Mouse (Mus musculus): ENCODE results near the gene Rnf213. TPM values are rescaled to one million over a fixed set of nuclear protein-coding genes. Genes with fewer than 3 reads are reported as not detected.

Rnf213 gene
- polyA plus RNA-seq, 1 experiment from 2014 or later, result 3.1 TPM

DNA sequence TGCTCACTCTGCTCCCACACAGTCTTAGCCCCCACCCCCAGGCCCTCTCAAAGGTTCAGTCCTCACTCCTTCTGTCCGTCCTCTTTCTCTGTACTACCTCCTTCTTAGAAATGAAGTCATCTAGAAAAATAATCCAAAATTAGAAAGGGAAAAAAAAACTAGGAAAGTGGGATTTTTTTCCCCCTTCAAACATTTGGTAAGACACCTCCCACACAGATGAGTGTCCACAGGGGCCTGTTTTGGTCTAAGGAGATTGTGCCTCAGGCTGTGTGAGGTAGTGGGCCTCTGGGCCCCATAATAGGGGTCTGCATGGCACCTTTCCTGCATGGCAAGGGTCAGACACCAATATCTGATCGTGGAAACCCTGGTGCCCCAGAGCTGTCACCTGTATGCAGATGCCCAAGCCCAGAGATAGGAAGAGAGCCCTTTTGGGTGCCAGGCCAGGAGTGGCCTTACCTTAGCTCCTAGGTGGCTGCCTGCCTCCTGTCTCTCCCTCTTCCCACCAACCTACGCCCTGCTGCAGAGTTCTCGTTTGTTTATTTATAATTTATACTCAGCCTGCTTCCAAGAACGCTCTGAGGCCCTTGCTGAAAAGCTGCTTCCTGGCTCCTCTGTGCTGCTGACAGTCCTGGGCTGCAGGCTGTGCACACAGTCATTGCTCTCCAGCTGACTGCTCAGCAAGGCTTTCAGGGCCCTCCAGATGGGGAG is 127.3 kb downstream of the Rnf213 start:
- peaks cover 7% of the 10 kb centered on the region for H3K4me1 ChIP-seq (replicated peaks)
- H3K27me3 ChIP-seq, result peaks cover 28% of the 10 kb centered on the region
- DNase-seq (no peak), ATAC-seq (ENCODE audit: low read depth) (no peak)
- no peaks in the 10 kb centered on the region for H3K36me3 ChIP-seq
- no peak overlapping the region for H3K4me3 ChIP-seq (replicated peaks)
- no peak overlapping the region for H3K4me2 ChIP-seq
- no peak overlapping the region for H3K9ac ChIP-seq
- WGBS (ENCODE audit: insufficient replicate concordance), result 42% methylated on average over 5 of the region's 5 CpGs
- no peaks in the 10 kb centered on the region for H3K9me3 ChIP-seq (replicated peaks)
- H3K27ac ChIP-seq, result no peak overlapping the region

DNA sequence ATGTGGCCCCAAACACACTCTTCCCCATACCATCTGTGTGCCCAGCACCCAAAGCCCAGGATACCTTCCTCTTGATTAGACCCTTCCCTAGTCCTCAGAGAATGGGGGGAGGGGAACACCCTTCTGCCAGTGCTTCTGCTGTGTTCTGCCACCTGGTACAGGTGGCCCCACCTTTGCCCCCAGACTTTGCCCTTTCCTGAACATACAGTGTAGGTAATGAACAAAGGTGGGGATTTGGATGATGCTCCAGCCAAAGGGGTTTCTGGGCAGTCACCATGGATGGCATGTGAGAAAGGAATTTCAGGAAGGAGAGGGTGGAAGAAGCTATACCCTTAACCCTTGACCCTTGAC is 127.8 kb downstream of the Rnf213 start:
- Histone ChIP-seq H3K27me3 (peaks cover 23% of the 10 kb centered on the region), H3K4me1 (replicated peaks) (peaks cover 7% of the 10 kb centered on the region), H3K9ac (no peak overlapping the region), H3K36me3 (no peaks in the 10 kb centered on the region), H3K9me3 (replicated peaks) (no peaks in the 10 kb centered on the region), H3K4me2 (no peak overlapping the region), H3K27ac (no peak overlapping the region), H3K4me3 (replicated peaks) (no peak overlapping the region)
- no peak for ATAC-seq (ENCODE audit: low read depth)
- no peak for DNase-seq

DNA sequence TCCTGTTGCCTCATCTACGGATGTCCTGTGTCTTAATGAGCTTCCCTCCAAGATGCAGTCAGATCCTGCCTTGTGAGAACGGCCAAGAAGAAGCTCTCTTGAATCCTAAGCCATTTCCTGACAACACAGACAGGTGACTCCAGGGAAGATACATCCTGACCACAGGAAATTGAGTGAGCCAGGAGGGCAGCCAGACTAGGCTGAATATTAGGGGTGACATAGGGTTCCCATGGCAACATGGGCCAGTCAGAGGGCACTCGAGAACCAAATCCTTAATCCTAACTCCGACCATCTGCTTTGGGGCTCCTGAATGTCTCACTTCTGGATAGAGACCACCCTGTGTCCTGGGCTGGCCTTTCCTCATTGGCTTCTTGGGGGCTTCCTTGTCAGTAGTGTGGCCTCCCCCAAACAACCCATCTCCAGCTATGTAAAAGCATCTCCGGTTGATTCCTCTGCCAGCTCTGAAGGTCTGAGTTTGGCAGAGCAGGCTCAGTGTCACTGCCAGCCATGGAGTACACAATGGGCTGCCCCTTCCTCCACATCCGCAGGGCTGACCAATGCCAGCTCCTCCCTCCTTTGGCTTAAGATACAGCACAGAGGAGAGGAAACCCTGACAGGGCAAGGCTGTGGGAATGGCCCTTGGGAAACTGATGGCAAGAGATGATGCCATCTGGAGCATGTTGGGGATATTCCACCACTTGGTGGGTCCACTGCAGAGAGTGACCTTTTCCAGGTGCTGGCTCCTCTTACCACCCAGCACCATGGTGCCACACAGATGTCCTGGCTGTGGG is 129.2 kb downstream of the Rnf213 start:
- Histone ChIP-seq H3K4me3 (replicated peaks) (no peak overlapping the region), H3K27me3 (peaks cover 9% of the 10 kb centered on the region; the same call in 1 of the 2 replicates), H3K27ac (no peak overlapping the region), H3K9ac (no peak overlapping the region), H3K4me2 (no peak overlapping the region), H3K9me3 (replicated peaks) (no peaks in the 10 kb centered on the region), H3K36me3 (no peaks in the 10 kb centered on the region), H3K4me1 (replicated peaks) (peaks cover 7% of the 10 kb centered on the region)
- 59% methylated on average over 6 of the region's 6 CpGs for WGBS (ENCODE audit: insufficient replicate concordance)
- DNase-seq, result no peak
- ATAC-seq (ENCODE audit: low read depth), result no peak

DNA sequence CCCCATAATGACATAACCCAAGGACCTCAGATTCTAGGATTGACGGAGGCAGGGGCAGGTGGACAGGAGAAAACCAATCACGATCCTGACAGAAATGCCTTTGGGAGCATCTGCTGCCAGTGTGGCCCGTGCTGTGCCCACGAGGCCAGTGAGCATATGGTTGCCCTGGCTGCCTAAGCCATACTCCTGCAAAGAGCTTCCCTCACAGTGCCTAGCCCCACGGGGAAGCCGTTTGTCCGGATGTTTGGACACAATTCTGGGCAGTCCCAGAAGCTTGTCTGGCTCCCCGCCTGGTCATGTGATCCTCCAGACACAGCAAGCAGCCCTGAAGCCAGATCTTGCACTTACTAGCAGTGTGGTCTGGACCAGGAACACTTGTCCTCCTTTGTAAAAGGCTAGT is 129.9 kb downstream of the Rnf213 start:
- no peak for DNase-seq
- H3K9me3 ChIP-seq (replicated peaks), result no peaks in the 10 kb centered on the region
- H3K9ac ChIP-seq, result no peak overlapping the region
- WGBS (ENCODE audit: insufficient replicate concordance), result 62% methylated on average over 8 of the region's 8 CpGs
- H3K4me2 ChIP-seq, result no peak overlapping the region
- H3K4me1 ChIP-seq (replicated peaks), result peaks cover 7% of the 10 kb centered on the region
- H3K27me3 ChIP-seq, result peaks cover 3% of the 10 kb centered on the region; the same call in 1 of the 2 replicates
- no peak overlapping the region for H3K4me3 ChIP-seq (replicated peaks)
- no peak overlapping the region for H3K27ac ChIP-seq
- no peaks in the 10 kb centered on the region for H3K36me3 ChIP-seq
- no peak for ATAC-seq (ENCODE audit: low read depth)

DNA sequence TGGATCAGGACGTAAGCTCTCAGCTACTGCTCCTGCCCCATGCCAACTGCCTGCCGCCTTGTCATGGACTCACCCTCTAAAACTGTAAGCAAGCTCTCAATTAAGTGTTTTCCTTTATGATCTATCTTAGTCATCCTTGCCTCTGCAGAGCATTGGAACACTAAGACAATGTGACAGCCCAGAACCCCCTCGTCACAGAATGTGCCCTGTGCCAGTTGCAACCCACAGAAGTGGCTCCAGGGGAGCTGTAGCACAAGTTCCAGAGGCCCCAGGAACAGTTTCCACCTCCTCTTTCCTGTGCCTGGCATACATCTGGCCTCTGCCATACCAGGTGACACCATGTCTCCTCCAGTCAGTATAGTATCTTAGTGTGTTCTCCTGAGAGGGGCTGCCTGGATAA is 130.5 kb downstream of the Rnf213 start:
- peaks cover 7% of the 10 kb centered on the region for H3K4me1 ChIP-seq (replicated peaks)
- no peak overlapping the region for H3K4me2 ChIP-seq
- DNase-seq (no peak), ATAC-seq (ENCODE audit: low read depth) (no peak)
- H3K27ac ChIP-seq, result no peak overlapping the region
- H3K4me3 ChIP-seq (replicated peaks), result no peak overlapping the region
- 68% methylated on average over 3 of the region's 3 CpGs for WGBS (ENCODE audit: insufficient replicate concordance)
- H3K9me3 ChIP-seq (replicated peaks), result no peaks in the 10 kb centered on the region
- H3K9ac ChIP-seq, result no peak overlapping the region
- 0 out of 2 replicates have a peak, but pooled peaks cover under 1% of the 10 kb centered on the region for H3K27me3 ChIP-seq
- H3K36me3 ChIP-seq, result no peaks in the 10 kb centered on the region

DNA sequence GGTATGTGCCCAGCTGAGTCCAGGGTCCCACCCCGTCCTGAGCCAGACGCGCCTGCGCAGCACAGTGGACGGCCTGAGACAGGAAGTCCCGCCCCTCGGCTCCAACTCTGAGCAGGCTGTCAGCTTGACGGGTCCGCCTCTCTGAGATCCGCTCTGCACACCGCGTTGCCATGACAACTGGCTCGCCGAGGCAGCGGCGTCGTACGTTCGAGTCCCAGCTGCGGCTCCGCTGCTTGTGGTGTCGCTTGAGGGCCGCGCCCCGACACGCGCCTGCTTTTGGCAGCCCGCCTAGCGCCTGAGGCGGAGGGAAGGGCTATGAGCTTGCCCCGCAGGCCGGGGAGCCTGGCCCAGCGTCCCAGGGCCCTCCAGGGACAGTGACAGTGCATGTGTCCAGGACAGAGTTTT is 131.6 kb downstream of the Rnf213 start:
- Histone ChIP-seq H3K9ac (peak overlapping the region; percentile 62), H3K4me2 (peak overlapping the region; percentile 73), H3K36me3 (no peaks in the 10 kb centered on the region), H3K4me3 (replicated peaks) (peak overlapping the region; percentile 58), H3K27ac (no peak overlapping the region), H3K4me1 (replicated peaks) (peaks cover 7% of the 10 kb centered on the region), H3K27me3 (no peaks in the 10 kb centered on the region; the same call in 1 of the 2 replicates), H3K9me3 (replicated peaks) (no peaks in the 10 kb centered on the region)
- DNase-seq, result peak; percentile 85
- peak; percentile 96 for ATAC-seq (ENCODE audit: low read depth)
- 2% methylated on average over 33 of the region's 33 CpGs for WGBS (ENCODE audit: insufficient replicate concordance)

DNA sequence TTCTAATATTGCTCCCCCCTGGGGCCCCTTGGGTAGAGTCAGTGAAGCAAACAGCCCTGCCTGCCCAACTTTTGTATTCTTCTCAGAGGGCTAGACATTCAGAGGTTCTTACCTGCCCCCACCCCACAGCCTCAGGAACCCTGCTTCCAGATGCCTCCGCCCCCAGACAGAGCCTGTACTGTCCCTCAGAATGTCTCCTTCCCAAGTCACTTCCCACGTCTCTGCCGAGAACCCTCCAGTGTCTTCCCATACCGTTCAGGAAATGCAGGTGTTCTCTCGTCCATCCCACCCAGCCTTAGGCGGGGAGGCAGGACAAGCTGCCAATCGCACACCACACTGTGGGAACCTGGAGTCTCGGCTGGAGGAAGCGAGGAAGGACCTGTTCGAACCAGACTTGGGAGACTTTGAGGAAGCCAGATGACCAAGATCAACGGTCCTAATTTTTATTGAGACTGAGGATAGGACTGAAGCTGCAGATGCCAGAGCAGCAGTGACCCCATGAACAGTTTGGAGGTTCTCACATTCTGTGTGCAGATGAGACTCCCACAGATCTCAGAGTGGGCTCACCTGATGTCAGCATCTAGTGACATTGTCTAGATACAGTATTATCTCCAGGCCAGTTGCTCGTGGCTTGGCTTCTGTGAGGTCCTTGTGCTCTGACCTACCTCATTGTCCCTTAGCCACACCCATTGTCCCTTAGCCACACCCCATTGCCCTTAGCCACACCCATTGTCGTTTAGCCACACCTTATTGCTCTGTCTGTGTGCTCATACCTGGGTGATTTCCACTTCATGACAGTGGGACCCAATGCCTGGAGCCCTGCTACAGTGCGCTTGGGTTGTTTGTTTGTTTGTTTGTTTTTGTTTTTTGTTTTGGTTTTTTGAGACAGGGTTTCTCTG is 133.4 kb downstream of the Rnf213 start:
- H3K9me3 ChIP-seq (replicated peaks), result no peaks in the 10 kb centered on the region
- H3K4me2 ChIP-seq, result no peak overlapping the region
- no peak overlapping the region for H3K27ac ChIP-seq
- no peaks in the 10 kb centered on the region; the same call in 1 of the 2 replicates for H3K27me3 ChIP-seq
- H3K4me3 ChIP-seq (replicated peaks), result no peak overlapping the region
- no peaks in the 10 kb centered on the region for H3K36me3 ChIP-seq
- no peak overlapping the region for H3K9ac ChIP-seq
- 63% methylated on average over 14 of the region's 14 CpGs for WGBS (ENCODE audit: insufficient replicate concordance)
- H3K4me1 ChIP-seq (replicated peaks), result peaks cover 4% of the 10 kb centered on the region
- DNase-seq, result no peak
- no peak for ATAC-seq (ENCODE audit: low read depth)

DNA sequence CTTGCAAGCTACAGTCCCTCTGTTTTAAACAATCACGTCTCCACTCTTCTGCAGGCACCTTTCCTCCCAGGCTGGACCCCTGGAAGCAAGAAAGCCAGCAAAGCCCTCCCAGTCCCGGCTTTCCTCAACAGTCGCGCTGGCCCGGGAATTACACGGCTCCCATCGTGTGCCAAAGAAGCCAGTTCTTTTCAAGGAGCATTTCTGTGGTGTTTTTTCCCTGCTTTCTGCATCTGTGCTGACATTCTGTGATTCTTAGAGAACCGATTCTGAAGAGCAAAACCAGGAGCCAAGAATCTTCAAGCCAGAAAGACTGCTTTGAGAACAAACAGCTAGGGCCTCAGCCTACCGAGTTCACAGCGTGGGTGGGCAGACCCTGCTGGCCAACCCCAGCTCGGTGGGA is 136.0 kb downstream of the Rnf213 start:
- H3K27ac ChIP-seq, result no peak overlapping the region
- no peak for DNase-seq
- no peaks in the 10 kb centered on the region for H3K36me3 ChIP-seq
- ATAC-seq (ENCODE audit: low read depth), result no peak
- no peak overlapping the region for H3K9ac ChIP-seq
- WGBS (ENCODE audit: insufficient replicate concordance), result 52% methylated on average over 11 of the region's 11 CpGs
- H3K4me3 ChIP-seq (replicated peaks), result no peak overlapping the region
- H3K9me3 ChIP-seq (replicated peaks), result no peaks in the 10 kb centered on the region
- H3K4me2 ChIP-seq, result no peak overlapping the region
- peaks cover 4% of the 10 kb centered on the region for H3K4me1 ChIP-seq (replicated peaks)
- H3K27me3 ChIP-seq, result no peaks in the 10 kb centered on the region; the same call in 1 of the 2 replicates

DNA sequence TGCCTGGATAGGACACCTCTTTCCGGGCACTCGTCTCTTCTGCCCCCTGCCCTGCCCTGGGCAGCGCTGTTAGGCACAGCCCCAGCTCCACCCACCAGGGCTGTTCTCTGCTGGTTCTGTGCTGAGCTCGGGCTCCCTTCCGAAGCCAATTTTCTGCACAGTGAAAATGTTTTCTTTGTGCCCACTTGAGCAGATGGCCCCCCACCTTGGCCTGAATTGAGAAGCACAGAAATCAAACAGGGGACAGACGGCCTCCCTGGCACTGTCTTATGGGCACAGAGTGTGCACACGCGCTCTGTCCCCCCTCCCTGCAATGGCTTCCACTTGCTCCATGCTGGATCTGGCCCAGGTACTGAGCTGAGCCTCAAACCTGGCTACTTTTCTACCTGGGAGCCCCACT is 139.6 kb downstream of the Rnf213 start:
- H3K27me3 ChIP-seq, result no peaks in the 10 kb centered on the region; the same call in 1 of the 2 replicates
- DNase-seq (no peak), ATAC-seq (ENCODE audit: low read depth) (no peak)
- H3K9me3 ChIP-seq (replicated peaks), result no peaks in the 10 kb centered on the region
- H3K4me1 ChIP-seq (replicated peaks), result no peaks in the 10 kb centered on the region
- H3K9ac ChIP-seq, result no peak overlapping the region
- no peak overlapping the region for H3K27ac ChIP-seq
- 62% methylated on average over 8 of the region's 8 CpGs for WGBS (ENCODE audit: insufficient replicate concordance)
- H3K4me2 ChIP-seq, result no peak overlapping the region
- H3K4me3 ChIP-seq (replicated peaks), result no peak overlapping the region
- H3K36me3 ChIP-seq, result no peaks in the 10 kb centered on the region

DNA sequence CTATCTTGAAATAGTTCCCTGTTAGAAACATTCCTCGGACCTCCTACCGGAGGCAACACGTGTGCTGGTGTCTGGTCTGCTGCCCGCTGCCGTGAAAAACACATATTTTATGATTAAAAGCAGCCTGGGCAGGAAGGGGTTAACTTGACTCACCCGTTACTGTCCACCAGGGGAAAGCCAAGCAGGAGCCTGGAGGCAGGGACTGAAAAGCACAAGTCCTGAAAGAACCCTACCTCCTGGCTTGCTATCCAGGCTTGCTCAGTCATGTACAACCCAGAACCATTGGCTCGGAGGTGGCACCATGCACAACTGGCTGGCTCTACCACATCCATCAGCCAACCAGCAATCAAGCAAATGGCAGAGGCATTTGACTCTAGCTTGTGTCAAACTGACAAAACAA is 140.8 kb downstream of the Rnf213 start:
- DNase-seq (no peak), ATAC-seq (ENCODE audit: low read depth) (no peak)
- H3K4me1 ChIP-seq (replicated peaks), result no peaks in the 10 kb centered on the region

More for the DNA sequence above, 140.8 kb downstream of the Rnf213 start:
- Histone ChIP-seq H3K27me3 (no peaks in the 10 kb centered on the region; the same call in 1 of the 2 replicates), H3K4me2 (no peak overlapping the region), H3K36me3 (no peaks in the 10 kb centered on the region), H3K27ac (no peak overlapping the region), H3K9me3 (replicated peaks) (no peaks in the 10 kb centered on the region), H3K9ac (no peak overlapping the region), H3K4me3 (replicated peaks) (no peak overlapping the region)
- 49% methylated on average over 7 of the region's 7 CpGs for WGBS (ENCODE audit: insufficient replicate concordance)
